ENCODE assay signal across 7 mouse cellular contexts in the genomic region with DNA sequence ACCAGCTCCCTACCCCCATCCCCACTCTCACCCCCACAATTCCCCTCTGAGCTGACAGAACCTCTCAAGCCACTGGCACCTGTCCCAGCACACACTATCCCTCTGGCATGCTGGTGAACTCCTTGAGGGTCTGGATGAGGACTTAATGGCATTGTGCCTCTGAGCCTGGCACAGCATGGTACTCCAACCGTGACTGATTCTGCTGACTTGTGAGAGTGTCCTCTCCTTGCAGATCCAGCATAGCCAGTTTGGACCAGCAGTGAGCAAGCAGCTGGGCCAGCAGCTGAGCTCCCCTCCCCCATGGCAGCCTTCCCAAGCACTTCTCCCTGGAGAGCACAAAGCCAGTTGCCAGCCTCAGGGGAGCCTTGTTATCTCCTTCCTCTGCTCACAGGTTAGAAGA. TPM values are rescaled to one million over a fixed set of nuclear protein-coding genes. Genes with fewer than 3 reads are reported as not detected.
DNase-seq lines count a peak whose midpoint lies in the region; TF ChIP-seq lines count a peak whose summit lies in the region.

No protein-coding gene starts in this region.

- no peak for TF ChIP-seq CTCF in gastrocnemius, adult 2 months (IDR thresholded peaks at IDR 0.05)

- intact Hi-C loops in gastrocnemius, adult 2 months (cut with DNase I) = no loop called here
- intact Hi-C loops in left cerebral cortex, postnatal 14 days (cut with DNase I) = no loop called here

- DNase-seq in MN1 (ENCODE audit: low spot score) = peak; percentile 33
- peak; percentile 48 to 65 for DNase-seq in adrenal gland, postnatal 36 days
- peak; percentile 90 for DNase-seq in gastrocnemius, adult 2 months
- DNase-seq in kidney, adult 11 months = peak; percentile 92
- DNase-seq in left cerebral cortex, postnatal 14 days (ENCODE audit: low spot score in 2 of 2) = peak; percentile 53 to 74
- DNase-seq in ovary, postnatal 14 days (ENCODE audit: low spot score) = peak; percentile 49
- DNase-seq in thymus, postnatal 4 days = no peak

- H3K27ac ChIP-seq in gastrocnemius, adult 2 months = peak overlapping the region; percentile 51

- no peak overlapping the region; the same call in 1 of the 2 replicates for H3K4me3 ChIP-seq in gastrocnemius, adult 2 months

RNA-seq across cellular contexts. Expression of gene Ppp2r5a, which starts 32.3 kb away (rescaled TPM):
- 100 to 1,000 TPM; 192 to 197 TPM for total RNA-seq in adrenal gland, postnatal 36 days (2021)
- total RNA-seq in gastrocnemius, adult 2 months (2021) = 10 to 100 TPM; 65.0 to 80.1 TPM
- total RNA-seq in left cerebral cortex, postnatal 14 days (2021) = 10 to 100 TPM; 80.3 to 80.7 TPM
